Mouse (Mus musculus) heart, adult 2 months (tissue): ENCODE measurements around the gene Fam20b. TPM values are rescaled to one million over a fixed set of nuclear protein-coding genes. Genes with fewer than 3 reads are reported as not detected.

ENCODE experiments used
- DNase-seq, 2 experiments: peaks; one replicate each; pipeline ENCODE4 v3.0.0; 2021
- H3K27ac ChIP-seq: fragments of 200-600 bp; 2 replicates; pipeline ENCODE4 v1.8.1; 2022
- H3K27me3 ChIP-seq: fragments of 200-500 bp; 2 replicates; pipeline ENCODE4 v1.6.1; 2012; ENCODE audit warnings: mild to moderate bottlenecking, low read length, inconsistent platforms, mixed read lengths; ENCODE audit not compliant: control insufficient read depth, insufficient read depth
- H3K36me3 ChIP-seq: fragments of 200-500 bp; 2 replicates; pipeline ENCODE4 v1.6.1; 2012; ENCODE audit warnings: low read length, inconsistent platforms; ENCODE audit not compliant: control insufficient read depth, insufficient read depth
- H3K4me1 ChIP-seq: fragments of 200-500 bp; 2 replicates; pipeline ENCODE4 v1.6.1; 2011; ENCODE audit warnings: low read length; ENCODE audit not compliant: control insufficient read depth, insufficient read depth
- H3K4me3 ChIP-seq: fragments of 200-600 bp; 2 replicates; pipeline ENCODE4 v1.8.1; 2022
- H3K79me2 ChIP-seq: fragments of 200-500 bp; replicated peaks from 2 replicates; pipeline ENCODE4 v1.6.1; 2012; ENCODE audit warnings: mild to moderate bottlenecking, inconsistent platforms, low read length, moderate library complexity, mixed read lengths; ENCODE audit not compliant: control insufficient read depth, insufficient read depth
- H3K9ac ChIP-seq: fragments of 200-500 bp; 2 replicates; pipeline ENCODE4 v1.6.1; 2012; ENCODE audit warnings: low read depth, mild to moderate bottlenecking, control low read depth, inconsistent platforms, low read length, mixed read lengths
- CTCF ChIP-seq: fragments of 200-600 bp; IDR thresholded peaks from 2 replicates; pipeline ENCODE4 v1.8.1; 2022; ENCODE audit warnings: antibody characterized with exemption, mild to moderate bottlenecking, moderate library complexity
- EP300 ChIP-seq: fragments of 200-500 bp; IDR thresholded peaks from 2 replicates; pipeline ENCODE4 v1.6.1; 2011; ENCODE audit warnings: low read depth, low read length, control low read depth; ENCODE audit not compliant: insufficient read depth
- POLR2A ChIP-seq: fragments of 200-500 bp; IDR thresholded peaks from 2 replicates; pipeline ENCODE4 v1.6.1; 2011; ENCODE audit warnings: mild to moderate bottlenecking, low read depth, low read length, control low read depth; ENCODE audit not compliant: insufficient read depth
- WGBS: fragments of 180-500 bp; shearing (Covaris S2); methylation state at CpG from one replicate; pipeline ENCODE4 v1.1.7; 2018; 5-methylcytosine and 5-hydroxymethylcytosine counted together
- intact Hi-C: fragments of 180-260 bp; cut with DNase I; formaldehyde crosslinking; loops from one replicate; pipeline ENCODE4 v1.15.1; 2025
- polyA plus RNA-seq: library from polyadenylated mRNA; depleted of rRNA; stranded (reverse); fragments of >200 nt; gene quantifications from 2 replicates; pipeline ENCODE4 v1.2.3, GENCODE M21; 2012
- total RNA-seq, 2 experiments: library from RNA; stranded (reverse); gene quantifications; 2 replicates each; pipeline ENCODE4 v1.2.3; 2021

Fam20b gene
- total and polyA plus RNA-seq, 3 experiments = 24.6 to 62.8 (median 53.5) TPM

- DNase-seq = no peak
- intact Hi-C loops = no loop called here
- Histone ChIP-seq H3K27ac (no peak overlapping the region), H3K36me3 (no peaks in the 10 kb centered on the region), H3K4me3 (no peak overlapping the region), H3K4me1 (no peaks in the 10 kb centered on the region), H3K9ac (no peak overlapping the region), H3K27me3 (no peaks in the 10 kb centered on the region), H3K79me2 (no peaks in the 10 kb centered on the region; the same call in 1 of the 2 replicates)
- WGBS = 55% methylated on average over 10 of the region's 10 CpGs
- TF ChIP-seq CTCF = no peak
- TF ChIP-seq POLR2A = no peak
- TF ChIP-seq EP300 = no peak
Observed at GRCm38 (mm10) chr1:156710472-156711098, 8.3 kb downstream of the Fam20b start.

GRCm38 (mm10) chr1:156708672-156709071, 10.2 kb downstream of the Fam20b start:
- H3K36me3 ChIP-seq = no peaks in the 10 kb centered on the region
- DNase-seq = no peak
- intact Hi-C loops = no loop called here
- WGBS = 88% methylated on average over 3 of the region's 3 CpGs
- TF ChIP-seq CTCF = no peak
- no peak for TF ChIP-seq EP300
- TF ChIP-seq POLR2A = no peak
- H3K4me3 ChIP-seq = no peak overlapping the region
- H3K4me1 ChIP-seq = no peaks in the 10 kb centered on the region
- H3K27ac ChIP-seq = no peak overlapping the region
- H3K9ac ChIP-seq = no peak overlapping the region
- H3K79me2 ChIP-seq = no peaks in the 10 kb centered on the region; the same call in 1 of the 2 replicates
- no peaks in the 10 kb centered on the region for H3K27me3 ChIP-seq

GRCm38 (mm10) chr1:156705696-156706285, 13.1 kb downstream of the Fam20b start:
- no peak for TF ChIP-seq EP300
- no peak for TF ChIP-seq POLR2A
- no peak for TF ChIP-seq CTCF
- no peaks in the 10 kb centered on the region; the same call in 1 of the 2 replicates for H3K79me2 ChIP-seq
- H3K36me3 ChIP-seq = no peaks in the 10 kb centered on the region
- no peak overlapping the region for H3K9ac ChIP-seq
- H3K4me3 ChIP-seq = no peak overlapping the region
- H3K27me3 ChIP-seq = no peaks in the 10 kb centered on the region
- WGBS = 74% methylated on average over 10 of the region's 10 CpGs
- no peak for DNase-seq
- H3K4me1 ChIP-seq = no peaks in the 10 kb centered on the region
- H3K27ac ChIP-seq = no peak overlapping the region
- intact Hi-C loops = no loop called here

GRCm38 (mm10) chr1:156703444-156703843, 15.4 kb downstream of the Fam20b start:
- Histone ChIP-seq H3K36me3 (no peaks in the 10 kb centered on the region), H3K79me2 (no peaks in the 10 kb centered on the region), H3K9ac (no peak overlapping the region), H3K4me1 (no peaks in the 10 kb centered on the region), H3K4me3 (no peak overlapping the region), H3K27me3 (no peaks in the 10 kb centered on the region), H3K27ac (no peak overlapping the region)
- DNase-seq = no peak
- intact Hi-C loops = no loop called here
- TF ChIP-seq CTCF (no peak), POLR2A (no peak), EP300 (no peak)
- 93% methylated on average over 4 of the region's 4 CpGs for WGBS

- TF ChIP-seq EP300 (no peak), POLR2A (no peak), CTCF (no peak)
- Histone ChIP-seq H3K27me3 (no peaks in the 10 kb centered on the region), H3K79me2 (no peaks in the 10 kb centered on the region), H3K36me3 (no peaks in the 10 kb centered on the region), H3K27ac (no peak overlapping the region), H3K4me3 (no peak overlapping the region), H3K4me1 (no peaks in the 10 kb centered on the region), H3K9ac (no peak overlapping the region)
- DNase-seq = no peak
- intact Hi-C loops = no loop called here
- WGBS = 95% methylated on average over 7 of the region's 7 CpGs
Observed at GRCm38 (mm10) chr1:156702151-156702550, 16.7 kb downstream of the Fam20b start.

GRCm38 (mm10) chr1:156686025-156686661, 32.7 kb downstream of the Fam20b start:
- WGBS = 76% methylated on average over 7 of the region's 7 CpGs
- Histone ChIP-seq H3K27me3 (no peaks in the 10 kb centered on the region), H3K36me3 (no peaks in the 10 kb centered on the region), H3K27ac (no peak overlapping the region), H3K4me1 (no peaks in the 10 kb centered on the region), H3K4me3 (no peak overlapping the region), H3K9ac (no peak overlapping the region), H3K79me2 (no peaks in the 10 kb centered on the region)
- TF ChIP-seq CTCF = no peak
- TF ChIP-seq POLR2A = no peak
- TF ChIP-seq EP300 = no peak
- intact Hi-C loops = no loop called here
- DNase-seq = no peak
